Mouse (Mus musculus): ENCODE data around the gene Fetub. TPM values are rescaled to one million over a fixed set of nuclear protein-coding genes. Genes with fewer than 3 reads are reported as not detected.

The Fetub gene
- total RNA-seq (2021) = 1 to 10 TPM in 1 of 2 experiments, under 1 TPM in 1; 0.20 to 2.5 TPM
- long read RNA-seq, experiment 1 = 0 reads
- long read RNA-seq, experiment 2 = 0 reads

GRCm38 (mm10) chr16:22918034-22918433 lies at the start of gene Fetub:
Gene Fetub, plus strand, starts transcription at chr16:22918334.
- DNase-seq (ENCODE audit: low spot score in 2 of 2) = no peak

GRCm38 (mm10) chr16:22872397-22872796 lies 45.7 kb upstream of the Fetub start:
- DNase-seq (ENCODE audit: low spot score in 2 of 2) = no peak

- DNase-seq (ENCODE audit: low spot score in 2 of 2) = no peak
Measured at GRCm38 (mm10) chr16:22873369-22873768, 44.8 kb upstream of the Fetub start.

- DNase-seq (ENCODE audit: low spot score in 2 of 2) = peak in 1 of 2 experiments; percentile 26
Measured at GRCm38 (mm10) chr16:22876218-22877043, 41.7 kb upstream of the Fetub start.

GRCm38 (mm10) chr16:22877660-22878390 lies 40.3 kb upstream of the Fetub start:
- no peak for DNase-seq (ENCODE audit: low spot score in 2 of 2)

GRCm38 (mm10) chr16:22878716-22879115 lies 39.4 kb upstream of the Fetub start:
- DNase-seq (ENCODE audit: low spot score in 2 of 2) = no peak

- DNase-seq (ENCODE audit: low spot score in 2 of 2) = no peak
Measured at GRCm38 (mm10) chr16:22879945-22880595, 38.1 kb upstream of the Fetub start.

- DNase-seq (ENCODE audit: low spot score in 2 of 2) = no peak
Measured at GRCm38 (mm10) chr16:22880900-22881299, 37.2 kb upstream of the Fetub start.

- DNase-seq (ENCODE audit: low spot score in 2 of 2) = no peak
Measured at GRCm38 (mm10) chr16:22881487-22881886, 36.6 kb upstream of the Fetub start.

GRCm38 (mm10) chr16:22883441-22883840 lies 34.7 kb upstream of the Fetub start:
- DNase-seq (ENCODE audit: low spot score in 2 of 2) = no peak

- DNase-seq (ENCODE audit: low spot score in 2 of 2) = no peak
Measured at GRCm38 (mm10) chr16:22885356-22885755, 32.8 kb upstream of the Fetub start.

GRCm38 (mm10) chr16:22886726-22887125 lies 31.4 kb upstream of the Fetub start:
- DNase-seq (ENCODE audit: low spot score in 2 of 2) = no peak

GRCm38 (mm10) chr16:22888835-22889234 lies 29.3 kb upstream of the Fetub start:
- DNase-seq (ENCODE audit: low spot score in 2 of 2) = no peak

- no peak for DNase-seq (ENCODE audit: low spot score in 2 of 2)
Measured at GRCm38 (mm10) chr16:22889716-22890115, 28.4 kb upstream of the Fetub start.

GRCm38 (mm10) chr16:22890683-22891510 lies 27.2 kb upstream of the Fetub start, which contains the start of gene Ahsg:
Gene Ahsg, plus strand, starts transcription at chr16:22891277.
- no peak for DNase-seq (ENCODE audit: low spot score in 2 of 2)

- DNase-seq (ENCODE audit: low spot score in 2 of 2) = no peak
Measured at GRCm38 (mm10) chr16:22891733-22892154, 26.4 kb upstream of the Fetub start.

GRCm38 (mm10) chr16:22894095-22894494 lies 24.0 kb upstream of the Fetub start:
- DNase-seq (ENCODE audit: low spot score in 2 of 2) = no peak

GRCm38 (mm10) chr16:22896618-22897017 lies 21.5 kb upstream of the Fetub start:
- DNase-seq (ENCODE audit: low spot score in 2 of 2) = no peak

GRCm38 (mm10) chr16:22899346-22899745 lies 18.8 kb upstream of the Fetub start:
- no peak for DNase-seq (ENCODE audit: low spot score in 2 of 2)

- DNase-seq (ENCODE audit: low spot score in 2 of 2) = no peak
Measured at GRCm38 (mm10) chr16:22899866-22900570, 18.1 kb upstream of the Fetub start.

Measured in gastrocnemius, postnatal 4 days (tissue).